Mouse (Mus musculus): ENCODE data around the gene Cpeb4. TPM values are rescaled to one million over a fixed set of nuclear protein-coding genes. Genes with fewer than 3 reads are reported as not detected.

The Cpeb4 gene
- total and polyA plus RNA-seq, 3 experiments = 13.8 to 23.9 (median 20.1) TPM

- no peaks in the 10 kb centered on the region for H3K79me2 ChIP-seq (replicated peaks; ENCODE audit: control insufficient read depth, extremely low read depth, insufficient read depth, poor library complexity, severe bottlenecking)
- in situ Hi-C loops (cut with MboI; ENCODE audit: low pct_ligation_motif_present, low pct_unique_long_range_greater_than_20kb, low sequenced_read_pairs) = no loop called here
- TF ChIP-seq CTCF (conservative IDR thresholded peaks at IDR 0.05 in 1 of 2, IDR thresholded peaks at IDR 0.05 in 1 of 2; ENCODE audit: low read depth in 2 of 2, low read length in 2 of 2) (no peak), TBP (conservative IDR thresholded peaks at IDR 0.05; ENCODE audit: low read depth, low read length) (no peak)
- H3K27ac ChIP-seq (ENCODE audit: insufficient read depth, low read depth) = no peak overlapping the region
- H3K4me2 ChIP-seq (ENCODE audit: insufficient read depth, low read depth, poor library complexity, severe bottlenecking) = no peak overlapping the region
- H3K9me3 ChIP-seq (replicated peaks; ENCODE audit: low read length) = no peaks in the 10 kb centered on the region
- no peaks in the 10 kb centered on the region for H3K36me3 ChIP-seq (replicated peaks in 1 of 2; ENCODE audit: control insufficient read depth in 1 of 2, insufficient read depth in 1 of 2, low read length in 1 of 2)
- no peak overlapping the region for H3K4me3 ChIP-seq (replicated peaks in 1 of 3; ENCODE audit: low read depth in 2 of 3, low read length in 2 of 3, poor library complexity in 1 of 3)
- peaks cover 3 to 22% of the 10 kb centered on the region in 2 experiments; a peak in 3 of 4 replicates for H3K4me1 ChIP-seq (ENCODE audit: control insufficient read depth in 1 of 2, insufficient read depth in 2 of 2)
- dilution Hi-C loops (cut with MboI; ENCODE audit: extremely low pct_ligation_motif_present, extremely low pct_unique_long_range_greater_than_20kb, low sequenced_read_pairs) = no loop called here
- H3K27me3 ChIP-seq (replicated peaks) = no peaks in the 10 kb centered on the region
- H3K9ac ChIP-seq (ENCODE audit: insufficient read depth, low read depth) = no peak overlapping the region
- DNase-seq (ENCODE audit: extremely low read depth) = no peak
Observed at GRCm38 (mm10) chr11:31839084-31839460, 32.9 kb upstream of the Cpeb4 start.

GRCm38 (mm10) chr11:31842171-31842959 lies 29.6 kb upstream of the Cpeb4 start:
- Histone ChIP-seq H3K27ac (ENCODE audit: insufficient read depth, low read depth) (no peak overlapping the region), H3K4me1 (ENCODE audit: control insufficient read depth in 1 of 2, insufficient read depth in 2 of 2) (peaks cover 4 to 15% of the 10 kb centered on the region in 2 experiments; a peak in 3 of 4 replicates), H3K9ac (ENCODE audit: insufficient read depth, low read depth) (no peak overlapping the region)

GRCm38 (mm10) chr11:31843177-31843833 lies 28.7 kb upstream of the Cpeb4 start:
- Histone ChIP-seq H3K4me2 (ENCODE audit: insufficient read depth, low read depth, poor library complexity, severe bottlenecking) (no peak overlapping the region), H3K4me3 (replicated peaks in 1 of 3; ENCODE audit: low read depth in 2 of 3, low read length in 2 of 3, poor library complexity in 1 of 3) (no peak overlapping the region), H3K79me2 (replicated peaks; ENCODE audit: control insufficient read depth, extremely low read depth, insufficient read depth, poor library complexity, severe bottlenecking) (no peaks in the 10 kb centered on the region), H3K9me3 (replicated peaks; ENCODE audit: low read length) (no peaks in the 10 kb centered on the region), H3K4me1 (ENCODE audit: control insufficient read depth in 1 of 2, insufficient read depth in 2 of 2) (peaks cover 4 to 19% of the 10 kb centered on the region in 2 experiments; a peak in 3 of 4 replicates), H3K36me3 (replicated peaks in 1 of 2; ENCODE audit: control insufficient read depth in 1 of 2, insufficient read depth in 1 of 2, low read length in 1 of 2) (no peaks in the 10 kb centered on the region), H3K9ac (ENCODE audit: insufficient read depth, low read depth) (no peak overlapping the region), H3K27me3 (replicated peaks) (no peaks in the 10 kb centered on the region), H3K27ac (ENCODE audit: insufficient read depth, low read depth) (no peak overlapping the region)
- dilution Hi-C loops (cut with MboI; ENCODE audit: extremely low pct_ligation_motif_present, extremely low pct_unique_long_range_greater_than_20kb, low sequenced_read_pairs) (no loop called here), in situ Hi-C loops (cut with MboI; ENCODE audit: low pct_ligation_motif_present, low pct_unique_long_range_greater_than_20kb, low sequenced_read_pairs) (no loop called here)
- TF ChIP-seq GABPA (IDR thresholded peaks at IDR 0.05; ENCODE audit: insufficient replicate concordance, low read depth, low read length) = no peak
- no peak for TF ChIP-seq SIN3A (IDR thresholded peaks at IDR 0.05; ENCODE audit: low read length)
- TF ChIP-seq SMC3 (IDR thresholded peaks at IDR 0.05; ENCODE audit: low read depth, low read length) = no peak
- TF ChIP-seq TBP (conservative IDR thresholded peaks at IDR 0.05; ENCODE audit: low read depth, low read length) = no peak
- no peak for TF ChIP-seq ELF1 (IDR thresholded peaks at IDR 0.05; ENCODE audit: low read depth, low read length)
- no peak for TF ChIP-seq ETS1 (conservative IDR thresholded peaks at IDR 0.05; ENCODE audit: low read depth, low read length)
- TF ChIP-seq JUN (IDR thresholded peaks at IDR 0.05; ENCODE audit: insufficient read depth, low read depth, low read length) = no peak
- TF ChIP-seq KAT2A (IDR thresholded peaks at IDR 0.05; ENCODE audit: insufficient replicate concordance, low read length) = no peak
- no peak for TF ChIP-seq MEF2A (IDR thresholded peaks at IDR 0.05; ENCODE audit: borderline replicate concordance, low read depth, low read length)
- no peak for TF ChIP-seq ZC3H11A (IDR thresholded peaks at IDR 0.05; ENCODE audit: low read depth, low read length)
- TF ChIP-seq TCF12 (IDR thresholded peaks at IDR 0.05; ENCODE audit: low read depth, low read length) = no peak
- no peak for TF ChIP-seq USF2 (conservative IDR thresholded peaks at IDR 0.05; ENCODE audit: low read depth, low read length)
- no peak for DNase-seq (ENCODE audit: extremely low read depth)

More at GRCm38 (mm10) chr11:31842171-31842959, 29.6 kb upstream of the Cpeb4 start:
- Histone ChIP-seq H3K79me2 (replicated peaks; ENCODE audit: control insufficient read depth, extremely low read depth, insufficient read depth, poor library complexity, severe bottlenecking) (no peaks in the 10 kb centered on the region), H3K4me3 (replicated peaks in 1 of 3; ENCODE audit: low read depth in 2 of 3, low read length in 2 of 3, poor library complexity in 1 of 3) (no peak overlapping the region), H3K9me3 (replicated peaks; ENCODE audit: low read length) (no peaks in the 10 kb centered on the region), H3K27me3 (replicated peaks) (no peaks in the 10 kb centered on the region), H3K4me2 (ENCODE audit: insufficient read depth, low read depth, poor library complexity, severe bottlenecking) (no peak overlapping the region), H3K36me3 (replicated peaks in 1 of 2; ENCODE audit: control insufficient read depth in 1 of 2, insufficient read depth in 1 of 2, low read length in 1 of 2) (no peaks in the 10 kb centered on the region)
- in situ Hi-C loops (cut with MboI; ENCODE audit: low pct_ligation_motif_present, low pct_unique_long_range_greater_than_20kb, low sequenced_read_pairs) = no loop called here
- dilution Hi-C loops (cut with MboI; ENCODE audit: extremely low pct_ligation_motif_present, extremely low pct_unique_long_range_greater_than_20kb, low sequenced_read_pairs) = no loop called here
- no peak for DNase-seq (ENCODE audit: extremely low read depth)
- TF ChIP-seq MXI1 (IDR thresholded peaks at IDR 0.05; ENCODE audit: low read depth, low read length) = no peak
